Mouse (Mus musculus) bone marrow, adult 2 months (tissue): ENCODE measurements around the gene Prickle2. TPM values are rescaled to one million over a fixed set of nuclear protein-coding genes. Genes with fewer than 3 reads are reported as not detected.

Source experiments
- H3K27ac ChIP-seq: fragments of 200-500 bp; 2 replicates; pipeline ENCODE4 v1.5.1; 2012; ENCODE audit warnings: low read depth, mild to moderate bottlenecking, control low read depth, inconsistent platforms, low read length; ENCODE audit not compliant: control insufficient read depth, poor library complexity, insufficient read depth
- H3K4me1 ChIP-seq: fragments of 200-500 bp; 2 replicates; pipeline ENCODE4 v1.6.1; 2011; ENCODE audit warnings: low read length; ENCODE audit not compliant: control insufficient read depth, insufficient read depth
- H3K4me3 ChIP-seq: fragments of 200-500 bp; replicated peaks from 2 replicates; pipeline ENCODE3; 2011; ENCODE audit warnings: mild to moderate bottlenecking, low read depth, low read length, control low read depth; ENCODE audit not compliant: control insufficient read depth
- CTCF ChIP-seq: fragments of 200-500 bp; IDR thresholded peaks from 2 replicates; pipeline ENCODE4 v1.5.1; 2011; ENCODE audit warnings: low read length, control low read depth; ENCODE audit not compliant: control insufficient read depth, insufficient read depth
- POLR2A ChIP-seq: fragments of 200-500 bp; IDR thresholded peaks from 2 replicates; pipeline ENCODE4 v1.6.1; 2011; ENCODE audit warnings: low read depth, mild to moderate bottlenecking, control low read depth, low read length, borderline replicate concordance; ENCODE audit not compliant: control insufficient read depth
- WGBS: fragments of 180-500 bp; shearing (Covaris S2); methylation state at CpG from one replicate; pipeline ENCODE4 v1.1.7; 2018; 5-methylcytosine and 5-hydroxymethylcytosine counted together
- polyA plus RNA-seq: library from polyadenylated mRNA; stranded (reverse); fragments of >200 nt; gene quantifications from 2 replicates; pipeline ENCODE4 v1.2.4, GENCODE M21; 2011; ENCODE audit warnings: low replicate concordance; ENCODE audit not compliant: missing spikeins, insufficient read depth, insufficient read length

Gene Prickle2
- polyA plus RNA-seq, 1 experiment = 19.2 TPM

GRCm38 (mm10) chr6:92390321-92390720 is 315.6 kb downstream of the Prickle2 start:
- Histone ChIP-seq H3K4me3 (no peak overlapping the region), H3K4me1 (no peaks in the 10 kb centered on the region), H3K27ac (no peak overlapping the region)
- whole genome bisulfite sequencing = 78% methylated on average over 4 of the region's 4 CpGs
- no peak for TF ChIP-seq CTCF

DNA sequence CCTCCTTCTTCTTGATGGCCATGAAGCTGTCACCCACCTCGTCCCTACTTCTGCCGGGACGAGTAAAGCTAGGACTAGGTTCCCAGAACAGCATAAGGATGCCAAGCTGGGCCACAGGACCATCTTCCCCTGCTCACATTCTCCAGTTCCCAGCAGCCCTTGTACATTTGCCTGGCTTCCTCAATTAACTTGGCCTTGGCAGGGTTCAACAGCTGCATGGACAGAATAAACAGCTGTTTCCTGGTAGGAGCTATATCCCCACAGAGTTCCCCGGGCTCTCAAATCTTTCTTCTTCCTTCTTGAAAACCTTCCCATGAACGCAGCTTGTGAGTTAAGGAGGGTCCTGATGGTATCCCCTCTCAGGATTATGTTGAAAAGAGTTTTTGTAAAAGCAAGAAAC is 317.3 kb downstream of the Prickle2 start:
- no peak overlapping the region for H3K27ac ChIP-seq
- WGBS = 51% methylated on average over 5 of the region's 5 CpGs
- no peaks in the 10 kb centered on the region for H3K4me1 ChIP-seq
- TF ChIP-seq CTCF (no peak), POLR2A (no peak)
- no peak overlapping the region for H3K4me3 ChIP-seq

- no peak overlapping the region for H3K4me3 ChIP-seq
- H3K4me1 ChIP-seq = no peaks in the 10 kb centered on the region
- WGBS = 82% methylated on average over 14 of the region's 14 CpGs
- TF ChIP-seq CTCF (no peak), POLR2A (no peak)
- no peak overlapping the region for H3K27ac ChIP-seq
Measured at GRCm38 (mm10) chr6:92383196-92383782, 322.7 kb downstream of the Prickle2 start.

- Histone ChIP-seq H3K4me1 (no peaks in the 10 kb centered on the region), H3K27ac (no peak overlapping the region), H3K4me3 (no peak overlapping the region)
- TF ChIP-seq POLR2A (no peak), CTCF (no peak)
- 87% methylated on average over 10 of the region's 10 CpGs for WGBS
Measured at GRCm38 (mm10) chr6:92381085-92381484, 324.9 kb downstream of the Prickle2 start.

GRCm38 (mm10) chr6:92374826-92375225 is 331.1 kb downstream of the Prickle2 start:
- Histone ChIP-seq H3K27ac (no peak overlapping the region), H3K4me1 (no peaks in the 10 kb centered on the region), H3K4me3 (no peak overlapping the region)
- 84% methylated on average over 6 of the region's 6 CpGs for WGBS
- TF ChIP-seq POLR2A = no peak
- TF ChIP-seq CTCF = no peak

DNA sequence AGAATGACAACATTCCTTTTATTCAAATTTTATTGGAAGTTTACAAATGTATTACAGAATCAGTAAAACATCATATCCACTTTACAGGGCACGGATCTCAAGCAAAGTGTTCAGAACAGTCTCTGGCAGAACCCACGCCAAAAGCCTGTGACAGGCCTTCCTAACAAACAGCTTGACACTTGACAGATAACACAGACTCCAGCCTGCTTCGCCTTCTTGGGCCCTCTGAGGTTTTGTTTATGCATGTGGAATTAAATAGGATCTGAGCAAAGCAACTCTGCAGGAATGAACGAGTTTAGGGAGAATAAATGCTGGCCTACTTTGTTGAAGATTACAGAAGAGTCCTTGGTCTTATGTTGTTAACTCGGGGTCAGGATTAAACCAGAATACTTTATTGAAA is 335.1 kb downstream of the Prickle2 start:
- 64% methylated on average over 5 of the region's 5 CpGs for WGBS
- Histone ChIP-seq H3K4me1 (no peaks in the 10 kb centered on the region), H3K4me3 (no peak overlapping the region), H3K27ac (no peak overlapping the region)
- TF ChIP-seq CTCF (no peak), POLR2A (no peak)

DNA sequence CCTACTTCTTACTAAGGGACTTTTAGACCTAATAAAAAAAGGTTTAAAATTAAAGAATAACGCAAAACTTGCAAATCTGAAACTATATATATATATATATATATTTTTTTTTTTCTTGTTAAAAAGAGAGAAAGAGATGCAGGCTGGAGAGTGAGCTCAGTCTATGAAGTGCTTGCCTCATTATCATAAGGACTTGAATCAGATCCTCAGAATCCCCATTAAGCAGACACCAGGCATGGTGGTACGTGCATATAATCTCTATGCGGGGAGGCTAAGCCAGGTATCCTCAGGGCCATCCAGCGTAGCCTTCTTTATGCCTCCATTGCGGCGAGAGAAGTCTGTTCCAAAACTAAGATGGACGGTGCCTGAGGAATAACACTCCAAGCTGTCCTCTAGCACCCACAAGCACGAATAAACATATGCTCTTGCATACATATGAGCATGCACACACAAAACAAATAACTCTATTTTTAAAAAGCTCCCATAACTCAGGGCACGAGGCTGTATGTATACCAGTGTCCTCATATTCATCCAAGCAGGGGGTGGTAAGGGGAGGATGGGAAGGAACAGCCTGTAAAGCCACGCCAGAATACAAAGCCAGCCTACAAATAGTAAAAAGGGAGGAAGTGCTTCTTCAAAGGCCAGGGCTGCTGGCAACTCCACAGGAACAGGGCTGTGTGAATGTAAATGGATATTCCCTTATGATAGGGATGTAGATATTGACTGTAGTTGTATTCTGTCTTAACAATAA is 358.5 kb downstream of the Prickle2 start:
- H3K27ac ChIP-seq = no peak overlapping the region
- H3K4me1 ChIP-seq = no peaks in the 10 kb centered on the region
- 77% methylated on average over 10 of the region's 10 CpGs for WGBS
- no peak for TF ChIP-seq CTCF
- no peak overlapping the region for H3K4me3 ChIP-seq

GRCm38 (mm10) chr6:92346729-92347128 is 359.2 kb downstream of the Prickle2 start:
- 66% methylated on average over 7 of the region's 7 CpGs for WGBS
- H3K27ac ChIP-seq = no peak overlapping the region

More at GRCm38 (mm10) chr6:92346729-92347128, 359.2 kb downstream of the Prickle2 start:
- no peak for TF ChIP-seq POLR2A
- no peak for TF ChIP-seq CTCF
- Histone ChIP-seq H3K4me1 (no peaks in the 10 kb centered on the region), H3K4me3 (no peak overlapping the region)
